Comparison of ENCODE assay signal across 24 mouse cellular contexts in the genomic region with DNA sequence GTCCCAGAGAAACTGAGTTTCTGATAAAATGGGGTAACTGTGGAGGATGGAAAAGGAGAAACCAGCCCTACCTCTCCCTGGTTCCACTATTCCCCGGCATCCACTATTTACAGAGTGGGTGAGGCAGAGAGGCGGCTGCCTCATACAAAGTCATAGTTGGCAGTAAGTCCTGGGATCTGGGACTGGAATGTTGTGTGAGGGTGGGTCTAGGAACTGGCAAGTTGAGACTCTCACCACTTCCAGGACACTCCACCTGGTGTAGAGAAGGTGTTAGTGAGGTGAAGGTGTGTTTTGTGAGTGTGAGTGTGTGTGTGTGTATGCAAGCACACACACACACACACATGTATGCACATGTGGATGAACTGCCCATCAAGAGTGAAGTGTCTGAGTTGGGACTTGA. TPM values are rescaled to one million over a fixed set of nuclear protein-coding genes. Genes with fewer than 3 reads are reported as not detected.
DNase-seq lines count a peak whose midpoint lies in the region; ATAC-seq lines count a peak whose summit lies in the region.
"Had no signal": no experiment of that assay in that cellular context is flagged by ENCODE, and none has a peak within 500 bp of the region (broad histone marks: within the 10 kb centered on the region; RNA-seq: fewer than 3 reads in every experiment).

No protein-coding gene starts in this region.

- WGBS in lung, embryonic 16.5 days: 63% methylated on average over 2 of the region's 2 CpGs
- WGBS in stomach, embryonic 14.5 days: 50% methylated on average over 2 of the region's 2 CpGs
- WGBS in stomach, embryonic 16.5 days: 60% methylated on average over 2 of the region's 2 CpGs

- peak; percentile 73 for ATAC-seq in lung, embryonic 16.5 days (ENCODE audit: low read depth)
- 0 out of 2 replicates have a peak, but pooled peaks have one; percentile 50 for ATAC-seq in stomach, embryonic 14.5 days (ENCODE audit: insufficient number of reproducible peaks, insufficient read depth, low FRiP score, low read depth)
- ATAC-seq in stomach, embryonic 16.5 days (ENCODE audit: insufficient read depth, low FRiP score): peak; percentile 72; the same call in 1 of the 2 replicates
- ATAC-seq: CD4-positive, CD25-positive, alpha-beta regulatory T cell, adult 4 months; forebrain, embryonic 15.5 days had no signal

- no peak for DNase-seq in lung, postnatal 4 days
- no peak for DNase-seq in left cerebral cortex, postnatal 14 days (ENCODE audit: low spot score in 2 of 2)
- no peak for DNase-seq in kidney, postnatal 25 days
- DNase-seq: adrenal gland, adult 2 months; adrenal gland, postnatal 14 days; cerebellum, adult 11 months; cerebellum, adult 2 months; cerebellum, adult 9-11 months; cerebellum, postnatal 25 days; gastrocnemius, postnatal 36 days; heart, adult 2 months; heart, postnatal 14 days; heart, postnatal 4 days had no signal

- H3K9ac ChIP-seq in lung, embryonic 16.5 days (ENCODE audit: low read length): no peak overlapping the region
- H3K9ac ChIP-seq in stomach, embryonic 14.5 days (replicated peaks; ENCODE audit: low read depth, low read length): no peak overlapping the region
- no peak overlapping the region for H3K9ac ChIP-seq in stomach, embryonic 16.5 days (ENCODE audit: low read length)
- H3K9ac ChIP-seq: embryonic facial prominence, embryonic 12.5 days; embryonic facial prominence, embryonic 15.5 days; forebrain, embryonic 12.5 days; forebrain, embryonic 15.5 days; heart, embryonic 13.5 days; hindbrain, embryonic 14.5 days had no signal

- intact Hi-C loops in left cerebral cortex, postnatal 14 days (cut with DNase I): no loop called here

- peaks cover 34% of the 10 kb centered on the region for H3K4me1 ChIP-seq in lung, embryonic 16.5 days (replicated peaks; ENCODE audit: control insufficient read depth, insufficient read depth, low read length)
- peaks cover 19% of the 10 kb centered on the region; the same call in 1 of the 2 replicates for H3K4me1 ChIP-seq in stomach, embryonic 14.5 days (ENCODE audit: control insufficient read depth, insufficient read depth, low read length)
- peaks cover 35% of the 10 kb centered on the region for H3K4me1 ChIP-seq in stomach, embryonic 16.5 days (ENCODE audit: control insufficient read depth, insufficient read depth, low read length)

- peaks cover 24% of the 10 kb centered on the region for H3K27me3 ChIP-seq in lung, embryonic 16.5 days (ENCODE audit: control insufficient read depth, insufficient read depth, low read depth, low read length)
- peaks cover 35% of the 10 kb centered on the region for H3K27me3 ChIP-seq in stomach, embryonic 14.5 days (ENCODE audit: control insufficient read depth, insufficient read depth, low read length)
- H3K27me3 ChIP-seq in stomach, embryonic 16.5 days (ENCODE audit: control insufficient read depth, insufficient read depth, low read length): peaks cover 25% of the 10 kb centered on the region

- no peaks in the 10 kb centered on the region for H3K36me3 ChIP-seq in lung, embryonic 16.5 days (ENCODE audit: control insufficient read depth, insufficient read depth, low read length)
- H3K36me3 ChIP-seq in stomach, embryonic 14.5 days (ENCODE audit: control insufficient read depth, insufficient read depth, low read length): no peaks in the 10 kb centered on the region
- no peaks in the 10 kb centered on the region for H3K36me3 ChIP-seq in stomach, embryonic 16.5 days (ENCODE audit: control insufficient read depth, insufficient read depth, low read length)
- H3K36me3 ChIP-seq: embryonic facial prominence, embryonic 12.5 days; embryonic facial prominence, embryonic 15.5 days; forebrain, embryonic 12.5 days; forebrain, embryonic 15.5 days; heart, embryonic 10.5 days; heart, embryonic 13.5 days had no signal

- 0 out of 2 replicates have a peak overlapping the region, but pooled peaks have one; percentile 71 for H3K27ac ChIP-seq in lung, embryonic 16.5 days (ENCODE audit: low read length)
- no peak overlapping the region for H3K27ac ChIP-seq in stomach, embryonic 14.5 days (ENCODE audit: low read length)
- H3K27ac ChIP-seq in stomach, embryonic 16.5 days (ENCODE audit: low read length): no peak overlapping the region
- H3K27ac ChIP-seq: embryonic facial prominence, embryonic 12.5 days; embryonic facial prominence, embryonic 15.5 days; heart, adult 2 months; heart, embryonic 10.5 days; heart, embryonic 13.5 days; hindbrain, embryonic 14.5 days had no signal

- H3K4me2 ChIP-seq in lung, embryonic 16.5 days (ENCODE audit: low read depth, low read length): no peak overlapping the region
- no peak overlapping the region for H3K4me2 ChIP-seq in stomach, embryonic 14.5 days (replicated peaks; ENCODE audit: low read depth, low read length)
- H3K4me2 ChIP-seq in stomach, embryonic 16.5 days (ENCODE audit: low read depth, low read length): no peak overlapping the region
- H3K4me2 ChIP-seq: embryonic facial prominence, embryonic 12.5 days; embryonic facial prominence, embryonic 15.5 days; forebrain, embryonic 12.5 days; heart, embryonic 13.5 days; hindbrain, embryonic 14.5 days had no signal

- H3K4me3 ChIP-seq in lung, embryonic 16.5 days (ENCODE audit: low read length): no peak overlapping the region
- no peak overlapping the region for H3K4me3 ChIP-seq in stomach, embryonic 14.5 days (ENCODE audit: low read depth, low read length)
- H3K4me3 ChIP-seq in stomach, embryonic 16.5 days (replicated peaks; ENCODE audit: low read length): no peak overlapping the region
- H3K4me3 ChIP-seq: embryonic facial prominence, embryonic 12.5 days; embryonic facial prominence, embryonic 15.5 days; forebrain, embryonic 12.5 days; forebrain, embryonic 15.5 days; heart, adult 2 months; heart, embryonic 10.5 days; heart, embryonic 13.5 days had no signal

- no peaks in the 10 kb centered on the region for H3K9me3 ChIP-seq in lung, embryonic 16.5 days (ENCODE audit: control insufficient read depth, low read length)
- H3K9me3 ChIP-seq in stomach, embryonic 14.5 days (ENCODE audit: control insufficient read depth, low read depth, low read length): no peaks in the 10 kb centered on the region
- H3K9me3 ChIP-seq in stomach, embryonic 16.5 days (replicated peaks; ENCODE audit: control insufficient read depth, low read length): no peaks in the 10 kb centered on the region
- H3K9me3 ChIP-seq: embryonic facial prominence, embryonic 12.5 days; embryonic facial prominence, embryonic 15.5 days; forebrain, embryonic 12.5 days; forebrain, embryonic 15.5 days; heart, embryonic 10.5 days; heart, embryonic 13.5 days had no signal

RNA-seq across cellular contexts. Expression of gene Ptgs1, which starts 29.4 kb away (rescaled TPM):
- polyA plus RNA-seq in lung, embryonic 16.5 days (2015; fragmentation: Nextera tagmentation; extraction: Ambion mirVana): 76.1 and 83.5 TPM in 2 replicates
- polyA plus RNA-seq in stomach, embryonic 14.5 days (2014; fragmentation: Nextera tagmentation; extraction: Ambion mirVana): 30.7 and 34.1 TPM in 2 replicates
- 35.1 and 37.5 TPM in 2 replicates for polyA plus RNA-seq in stomach, embryonic 16.5 days (2015; fragmentation: Nextera tagmentation; extraction: Ambion mirVana)
- total RNA-seq in left cerebral cortex, postnatal 14 days (2021): 10 to 100 TPM; 16.0 to 16.2 TPM
